Mouse (Mus musculus) spleen, adult 2 months (tissue): ENCODE measurements around the gene Sec23ip.

Experiments
- CTCF ChIP-seq: fragments of 200-500 bp; IDR thresholded peaks from 2 replicates; pipeline ENCODE4 v1.5.1; 2011; ENCODE audit warnings: mild to moderate bottlenecking, inconsistent platforms; ENCODE audit not compliant: insufficient read depth, insufficient read length, insufficient replicate concordance; ENCODE audit errors: extremely low read depth
- POLR2A ChIP-seq: fragments of 200-500 bp; IDR thresholded peaks from 2 replicates; pipeline ENCODE4 v1.6.1; 2011; ENCODE audit warnings: low read depth, low read length, inconsistent platforms

DNA sequence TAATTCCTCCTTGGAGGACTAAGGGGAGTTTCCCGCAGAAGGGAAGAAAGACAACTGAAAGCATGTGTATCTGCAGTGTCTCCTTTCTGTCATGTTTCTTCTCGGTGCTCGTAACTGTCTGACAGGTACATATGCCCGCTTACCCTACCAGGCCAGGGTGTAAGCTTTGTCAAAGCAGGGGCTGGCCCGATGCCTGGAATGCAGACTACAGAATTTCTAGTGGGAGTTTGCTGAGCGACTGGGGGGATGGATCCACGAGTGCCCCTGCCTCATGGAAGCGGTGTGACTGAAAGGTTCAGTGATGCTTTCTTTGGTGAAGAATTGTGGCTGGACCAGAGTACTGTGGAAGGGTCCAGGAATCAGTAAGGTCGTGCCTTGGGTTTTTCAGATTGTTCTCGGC, 1.4 kb downstream of the Sec23ip start:
- TF ChIP-seq CTCF = no peak
- no peak for TF ChIP-seq POLR2A
